Mouse (Mus musculus): ENCODE data around the gene Nr2c2ap. TPM values are rescaled to one million over a fixed set of nuclear protein-coding genes. Genes with fewer than 3 reads are reported as not detected.

Nr2c2ap gene
- polyA plus RNA-seq, 1 experiment from 2014 or later, result 42.8 TPM

GRCm38 (mm10) chr8:70104506-70104905, 26.6 kb upstream of the Nr2c2ap start:
- Histone ChIP-seq H3K36me3 (peaks cover 70% of the 10 kb centered on the region), H3K4me3 (no peak overlapping the region), H3K4me1 (replicated peaks) (0 out of 2 replicates have a peak, but pooled peaks cover under 1% of the 10 kb centered on the region), H3K27me3 (no peaks in the 10 kb centered on the region), H3K9me3 (no peaks in the 10 kb centered on the region), H3K9ac (no peak overlapping the region), H3K4me2 (no peak overlapping the region), H3K27ac (replicated peaks) (no peak overlapping the region)
- ATAC-seq (ENCODE audit: low FRiP score, low read depth), result 0 out of 2 replicates have a peak, but pooled peaks have one; percentile 55
- WGBS, result 18% methylated on average over 6 of the region's 6 CpGs

DNA sequence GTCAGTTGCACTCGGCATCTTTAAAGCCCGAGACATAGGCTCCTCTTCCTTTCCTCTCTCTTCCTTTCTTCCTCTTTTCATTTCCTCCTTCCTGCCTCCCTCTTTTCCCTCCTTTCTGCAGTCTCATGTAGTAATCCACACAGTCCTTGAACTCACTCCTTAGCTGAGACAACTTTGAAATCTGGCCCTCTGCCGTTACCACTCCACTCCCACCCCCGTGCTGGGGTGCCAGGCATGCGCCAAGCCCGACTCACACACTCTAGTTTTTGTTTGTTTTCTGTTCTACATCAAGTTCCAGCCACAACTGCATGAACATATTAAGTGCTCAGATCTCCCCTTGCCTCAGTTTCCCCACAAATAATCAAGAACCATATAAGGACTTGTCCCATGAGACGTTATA, 26.2 kb upstream of the Nr2c2ap start:
- Histone ChIP-seq H3K4me3 (no peak overlapping the region), H3K4me2 (no peak overlapping the region), H3K27me3 (no peaks in the 10 kb centered on the region), H3K27ac (replicated peaks) (no peak overlapping the region), H3K36me3 (peaks cover 71% of the 10 kb centered on the region), H3K4me1 (replicated peaks) (0 out of 2 replicates have a peak, but pooled peaks cover 4% of the 10 kb centered on the region), H3K9ac (no peak overlapping the region), H3K9me3 (no peaks in the 10 kb centered on the region)
- 79% methylated on average over 7 of the region's 7 CpGs for WGBS
- no peak for ATAC-seq (ENCODE audit: low FRiP score, low read depth)

DNA sequence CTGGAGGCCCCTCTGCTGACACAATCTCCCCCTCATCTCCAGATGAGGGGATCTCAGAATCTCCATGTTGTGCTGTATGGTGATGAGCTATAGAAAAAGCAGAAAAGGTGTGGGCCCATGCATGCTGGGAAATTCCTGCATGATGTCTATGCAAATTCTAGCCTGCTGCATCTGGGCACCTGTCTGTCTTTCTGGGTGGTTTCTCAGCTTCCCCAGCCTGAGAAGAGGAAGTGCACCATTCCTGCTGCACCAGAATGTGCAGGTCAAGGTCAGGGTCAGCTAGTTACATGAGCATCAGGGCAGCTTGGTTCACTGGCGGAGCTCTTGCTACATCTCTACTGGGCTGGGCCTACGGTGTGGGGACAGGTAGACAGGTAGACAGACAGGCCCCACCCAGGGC, 20.7 kb upstream of the Nr2c2ap start:
- ATAC-seq (ENCODE audit: low FRiP score, low read depth), result no peak
- Histone ChIP-seq H3K4me1 (replicated peaks) (peaks cover 24% of the 10 kb centered on the region), H3K27me3 (no peaks in the 10 kb centered on the region), H3K4me2 (no peak overlapping the region), H3K36me3 (peaks cover 81% of the 10 kb centered on the region), H3K27ac (replicated peaks) (no peak overlapping the region), H3K9ac (no peak overlapping the region), H3K4me3 (no peak overlapping the region), H3K9me3 (no peaks in the 10 kb centered on the region)
- WGBS, result 94% methylated on average over 2 of the region's 2 CpGs

DNA sequence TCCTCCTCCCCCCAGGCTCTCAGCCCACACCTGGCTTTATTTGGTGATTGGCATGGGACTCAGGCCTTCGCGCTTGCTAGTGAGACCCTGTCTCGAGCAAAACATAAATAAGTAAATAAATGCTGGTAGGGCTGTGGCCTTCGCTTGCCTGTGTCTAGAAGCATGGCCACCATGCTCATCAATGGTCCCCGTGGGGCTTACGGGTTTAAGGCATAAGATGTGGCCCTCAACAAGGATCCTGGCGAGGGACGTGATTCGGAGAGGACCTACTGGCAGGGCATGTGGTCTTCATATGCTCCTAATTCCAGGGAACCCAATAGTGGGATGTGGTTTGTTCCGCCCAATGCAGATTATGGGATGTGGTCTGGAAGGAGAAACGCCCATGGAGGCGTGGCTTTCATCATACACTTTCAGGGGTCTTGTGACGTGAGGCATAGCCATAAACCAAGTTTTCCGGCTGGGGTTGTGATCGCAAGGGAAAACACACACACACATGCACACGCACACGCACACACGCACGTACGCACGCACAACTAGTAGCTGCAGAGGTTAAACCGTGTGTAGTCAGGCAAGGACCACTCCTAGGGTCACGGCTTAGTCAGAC, 19.8 kb upstream of the Nr2c2ap start:
- H3K36me3 ChIP-seq, result peaks cover 77% of the 10 kb centered on the region
- WGBS, result 58% methylated on average over 23 of the region's 23 CpGs
- no peak overlapping the region for H3K4me3 ChIP-seq
- H3K9ac ChIP-seq, result no peak overlapping the region
- ATAC-seq (ENCODE audit: low FRiP score, low read depth), result peak; percentile 4; the same call in 1 of the 2 replicates
- no peaks in the 10 kb centered on the region for H3K9me3 ChIP-seq
- peaks cover 24% of the 10 kb centered on the region for H3K4me1 ChIP-seq (replicated peaks)
- no peak overlapping the region for H3K27ac ChIP-seq (replicated peaks)
- H3K4me2 ChIP-seq, result no peak overlapping the region
- H3K27me3 ChIP-seq, result no peaks in the 10 kb centered on the region

- no peak for ATAC-seq (ENCODE audit: low FRiP score, low read depth)
- WGBS, result 9% methylated on average over 43 of the region's 43 CpGs
- no peak overlapping the region for H3K27ac ChIP-seq (replicated peaks)
These were observed 18.6 kb upstream of the Nr2c2ap start for GRCm38 (mm10) chr8:70112401-70113016.

DNA sequence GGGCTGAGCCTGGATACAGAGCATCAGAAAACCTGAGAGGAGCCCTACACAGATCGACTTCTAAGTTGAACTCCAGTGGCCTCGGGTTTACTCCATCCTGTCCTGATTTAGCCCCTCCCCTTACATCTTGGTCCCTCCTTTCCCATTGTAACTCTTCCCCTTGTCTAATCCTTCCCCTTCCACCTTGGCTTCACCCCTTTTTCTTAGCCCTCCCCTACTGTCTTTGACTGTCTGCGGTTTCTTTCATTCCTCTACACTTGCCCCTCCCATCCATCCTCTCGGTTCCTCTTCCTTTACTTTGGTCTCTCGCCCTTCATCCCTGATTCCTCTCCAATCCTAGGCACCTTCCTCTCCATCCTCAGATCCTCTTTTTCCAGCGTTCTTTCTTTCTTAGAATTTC, 16.6 kb upstream of the Nr2c2ap start:
- no peaks in the 10 kb centered on the region for H3K27me3 ChIP-seq
- no peak overlapping the region for H3K4me2 ChIP-seq
- H3K27ac ChIP-seq (replicated peaks), result no peak overlapping the region
- 21% methylated on average over 6 of the region's 6 CpGs for WGBS
- no peak overlapping the region for H3K4me3 ChIP-seq
- H3K9ac ChIP-seq, result no peak overlapping the region
- no peaks in the 10 kb centered on the region for H3K9me3 ChIP-seq
- ATAC-seq (ENCODE audit: low FRiP score, low read depth), result no peak
- peaks cover 49% of the 10 kb centered on the region for H3K36me3 ChIP-seq
- peaks cover 47% of the 10 kb centered on the region for H3K4me1 ChIP-seq (replicated peaks)

More at GRCm38 (mm10) chr8:70112401-70113016, 18.6 kb upstream of the Nr2c2ap start:
- Histone ChIP-seq H3K4me1 (replicated peaks) (peaks cover 36% of the 10 kb centered on the region), H3K4me3 (no peak overlapping the region), H3K27me3 (no peaks in the 10 kb centered on the region), H3K4me2 (peak overlapping the region; percentile 9; the same call in 1 of the 2 replicates), H3K36me3 (peaks cover 68% of the 10 kb centered on the region), H3K9ac (peak overlapping the region; percentile 12; the same call in 1 of the 2 replicates), H3K9me3 (no peaks in the 10 kb centered on the region)

DNA sequence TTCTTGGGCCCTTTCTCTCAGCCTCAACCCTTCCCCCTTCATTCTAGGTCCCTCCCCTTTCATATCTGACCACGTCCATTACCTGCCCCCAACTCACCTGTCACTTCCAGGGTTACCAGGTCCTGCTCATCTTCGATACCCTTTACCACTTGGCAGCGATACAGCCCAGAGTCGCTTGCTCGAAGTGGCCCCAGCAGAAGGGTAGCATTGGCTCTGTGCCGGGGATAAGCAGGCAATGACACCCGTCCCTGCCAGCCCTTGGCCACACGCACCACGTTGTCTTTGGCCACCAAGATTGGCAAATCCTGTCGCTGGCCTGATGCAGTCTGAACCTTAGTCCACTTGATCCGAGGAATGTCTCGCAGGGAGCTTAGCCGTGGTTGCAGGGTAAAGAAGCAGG, 16.2 kb upstream of the Nr2c2ap start:
- no peak overlapping the region for H3K4me2 ChIP-seq
- 71% methylated on average over 13 of the region's 13 CpGs for WGBS
- no peaks in the 10 kb centered on the region for H3K27me3 ChIP-seq
- no peak for ATAC-seq (ENCODE audit: low FRiP score, low read depth)
- H3K36me3 ChIP-seq, result peaks cover 45% of the 10 kb centered on the region
- peaks cover 44% of the 10 kb centered on the region for H3K4me1 ChIP-seq (replicated peaks)
- H3K4me3 ChIP-seq, result no peak overlapping the region
- H3K9me3 ChIP-seq, result no peaks in the 10 kb centered on the region
- no peak overlapping the region for H3K27ac ChIP-seq (replicated peaks)
- H3K9ac ChIP-seq, result no peak overlapping the region

DNA sequence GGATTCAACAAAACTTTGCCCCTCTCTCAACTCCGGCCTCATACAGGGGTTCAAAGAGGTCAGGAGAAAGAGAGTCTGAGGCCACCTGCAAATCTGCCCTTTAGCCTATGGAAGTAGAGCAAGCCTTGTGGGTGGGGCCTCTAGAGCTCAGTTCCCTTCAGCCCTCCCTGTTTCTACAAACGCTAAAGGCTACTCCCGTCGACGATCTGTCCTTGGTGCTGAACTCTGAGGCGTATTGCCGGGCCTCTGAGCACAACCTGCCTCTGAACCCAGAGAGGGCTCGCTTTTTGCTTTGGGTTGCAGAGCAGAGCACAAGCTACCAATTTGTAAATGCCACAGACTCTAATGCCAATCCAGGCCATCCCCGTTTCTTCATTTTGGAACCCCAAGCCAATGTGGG, 13.5 kb upstream of the Nr2c2ap start:
- H3K9ac ChIP-seq, result no peak overlapping the region
- peaks cover 33% of the 10 kb centered on the region for H3K4me1 ChIP-seq (replicated peaks)
- peak overlapping the region; percentile 58 for H3K4me3 ChIP-seq
- no peaks in the 10 kb centered on the region for H3K27me3 ChIP-seq
- ATAC-seq (ENCODE audit: low FRiP score, low read depth), result no peak
- 14% methylated on average over 9 of the region's 9 CpGs for WGBS
- H3K4me2 ChIP-seq, result peak overlapping the region; percentile 62
- H3K9me3 ChIP-seq, result no peaks in the 10 kb centered on the region
- H3K36me3 ChIP-seq, result peaks cover 25% of the 10 kb centered on the region
- H3K27ac ChIP-seq (replicated peaks), result no peak overlapping the region

DNA sequence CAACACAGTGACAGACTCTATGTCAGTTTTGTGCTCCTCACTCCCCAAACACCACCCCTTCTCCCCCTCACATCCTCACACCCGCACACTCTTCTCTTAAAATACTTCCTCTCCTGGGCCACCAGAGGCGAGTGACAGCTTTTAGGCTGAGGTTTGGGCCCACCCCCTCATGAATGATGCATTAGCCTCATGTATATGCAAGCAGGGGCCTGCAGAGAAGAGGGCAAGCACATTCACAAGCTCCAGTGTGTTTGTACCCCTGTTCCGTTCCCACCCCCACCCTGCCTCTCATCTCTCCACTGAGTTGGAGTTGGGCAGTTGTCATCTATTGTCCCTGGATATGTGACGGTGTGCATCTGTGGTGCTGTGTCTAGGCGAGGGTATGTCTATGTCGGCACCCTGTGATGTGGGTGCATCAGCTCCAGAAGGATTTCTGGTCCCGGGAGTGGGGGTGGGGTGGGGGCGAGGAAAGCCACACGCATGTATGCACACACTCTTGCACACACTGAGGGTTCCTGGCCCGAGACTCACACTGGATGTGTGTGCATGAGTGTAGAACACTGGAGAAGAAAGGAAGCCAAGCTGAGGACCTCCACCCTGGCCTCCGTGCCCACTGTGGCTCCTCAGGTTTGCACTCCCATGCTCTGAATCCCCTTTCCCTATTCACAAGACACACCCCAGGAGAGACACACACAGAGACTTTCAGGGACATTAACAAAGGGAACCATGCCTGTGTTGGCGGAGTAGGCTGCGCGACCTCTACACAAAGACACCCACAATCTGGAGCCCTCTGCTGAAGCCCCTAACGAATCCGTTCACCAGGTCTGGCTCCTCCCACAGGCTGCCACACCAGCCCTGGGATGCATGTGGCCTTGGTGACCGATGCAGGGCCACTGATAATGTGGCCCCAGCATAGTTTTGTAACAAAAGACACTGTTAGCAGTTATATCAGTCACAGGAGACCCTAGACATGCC, 12.1 kb upstream of the Nr2c2ap start:
- peak; percentile 79 for ATAC-seq (ENCODE audit: low FRiP score, low read depth)
- H3K27me3 ChIP-seq, result no peaks in the 10 kb centered on the region
- H3K9ac ChIP-seq, result peak overlapping the region; percentile 77
- H3K4me2 ChIP-seq, result peak overlapping the region; percentile 62
- H3K9me3 ChIP-seq, result no peaks in the 10 kb centered on the region
- peaks cover 29% of the 10 kb centered on the region for H3K4me1 ChIP-seq (replicated peaks)
- H3K27ac ChIP-seq (replicated peaks), result peak overlapping the region; percentile 89
- peaks cover 16% of the 10 kb centered on the region for H3K36me3 ChIP-seq
- 4% methylated on average over 17 of the region's 17 CpGs for WGBS
- H3K4me3 ChIP-seq, result peak overlapping the region; percentile 58

DNA sequence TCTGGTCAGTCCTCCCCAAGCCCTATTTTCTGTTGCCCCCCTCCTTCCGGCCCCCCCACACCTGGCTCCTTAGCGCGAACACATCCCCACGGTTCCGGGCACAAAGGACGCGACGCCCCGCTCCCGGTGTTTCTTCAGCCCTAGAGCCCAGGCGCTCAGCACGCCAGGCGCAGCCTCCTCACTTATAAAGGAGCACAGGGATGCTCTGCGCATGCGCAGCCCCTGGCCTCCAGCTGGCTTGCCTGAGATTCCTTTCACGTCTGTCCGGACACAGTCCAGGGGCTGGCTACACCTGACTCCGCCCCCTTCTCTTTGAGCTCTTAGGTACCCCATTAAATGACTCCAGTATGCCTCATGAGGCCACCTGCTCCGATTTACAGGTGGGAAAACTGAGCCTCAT, 10.5 kb upstream of the Nr2c2ap start, which contains the start of gene Ncan:
Gene Ncan (minus strand): TSS at position 207 of the 400 bp plus-strand sequence.
- peak within 1 kb of the TSS; percentile 62 for H3K4me2 ChIP-seq
- peak within 1 kb of the TSS; percentile 89 for H3K27ac ChIP-seq (replicated peaks)
- peaks cover under 1% of the 10 kb centered on the region; the same call in 1 of the 2 replicates for H3K36me3 ChIP-seq
- WGBS, result 2% methylated on average over 19 of the region's 19 CpGs
- peak; percentile 71 for ATAC-seq (ENCODE audit: low FRiP score, low read depth)
- H3K4me1 ChIP-seq (replicated peaks), result peaks cover 24% of the 10 kb centered on the region
- no peaks in the 10 kb centered on the region for H3K27me3 ChIP-seq
- H3K9me3 ChIP-seq, result no peaks in the 10 kb centered on the region
- H3K4me3 ChIP-seq, result peak within 1 kb of the TSS; percentile 58
- H3K9ac ChIP-seq, result peak within 1 kb of the TSS; percentile 77

- Histone ChIP-seq H3K36me3 (no peaks in the 10 kb centered on the region), H3K9me3 (no peaks in the 10 kb centered on the region), H3K4me3 (no peak overlapping the region), H3K9ac (no peak overlapping the region), H3K27ac (replicated peaks) (no peak overlapping the region), H3K4me1 (replicated peaks) (peaks cover 9% of the 10 kb centered on the region), H3K4me2 (no peak overlapping the region), H3K27me3 (no peaks in the 10 kb centered on the region)
- no peak for ATAC-seq (ENCODE audit: low FRiP score, low read depth)
- WGBS, result 59% methylated on average over 2 of the region's 2 CpGs
These were observed 8.3 kb upstream of the Nr2c2ap start for GRCm38 (mm10) chr8:70122863-70123262.
